Mouse (Mus musculus) thymus, adult 2 months (tissue): Measurements from ENCODE around the gene Gm595. TPM values are rescaled to one million over a fixed set of nuclear protein-coding genes. Genes with fewer than 3 reads are reported as not detected.

Experiments
- DNase-seq: peaks from one replicate; pipeline ENCODE4 v3.0.0; 2021
- H3K27ac ChIP-seq: fragments of 200-500 bp; 2 replicates; pipeline ENCODE4 v1.5.1; 2012; ENCODE audit warnings: low read length, control low read depth; ENCODE audit not compliant: control insufficient read depth, insufficient read depth
- H3K27me3 ChIP-seq: fragments of 200-500 bp; 2 replicates; pipeline ENCODE4 v1.6.1; 2012; ENCODE audit warnings: mild to moderate bottlenecking, low read length, moderate library complexity, mixed read lengths; ENCODE audit not compliant: control insufficient read depth, insufficient read depth
- H3K36me3 ChIP-seq: fragments of 200-500 bp; 2 replicates; pipeline ENCODE4 v1.6.1; 2012; ENCODE audit warnings: mild to moderate bottlenecking, low read length, moderate library complexity; ENCODE audit not compliant: control insufficient read depth, insufficient read depth
- H3K4me1 ChIP-seq: fragments of 200-500 bp; replicated peaks from 2 replicates; pipeline ENCODE4 v1.6.1; 2012; ENCODE audit warnings: low read length; ENCODE audit not compliant: control insufficient read depth, insufficient read depth
- H3K4me3 ChIP-seq: fragments of 200-500 bp; 2 replicates; pipeline ENCODE4 v1.5.1; 2012; ENCODE audit warnings: mild to moderate bottlenecking, low read length, control low read depth, moderate library complexity; ENCODE audit not compliant: control insufficient read depth, insufficient read depth
- CTCF ChIP-seq: fragments of 200-500 bp; IDR thresholded peaks from 2 replicates; pipeline ENCODE4 v1.5.1; 2012; ENCODE audit warnings: mild to moderate bottlenecking, control low read depth, low read length, moderate library complexity, borderline replicate concordance; ENCODE audit not compliant: control insufficient read depth, poor library complexity, insufficient read depth; ENCODE audit errors: extremely low read depth
- POLR2A ChIP-seq: fragments of 200-500 bp; IDR thresholded peaks from 2 replicates; pipeline ENCODE4 v1.6.1; 2012; ENCODE audit warnings: mild to moderate bottlenecking, low read length, control low read depth, moderate library complexity; ENCODE audit not compliant: control insufficient read depth, poor library complexity, insufficient read depth; ENCODE audit errors: extremely low read depth
- WGBS: fragments of 180-500 bp; shearing (Covaris S2); methylation state at CpG from one replicate; pipeline ENCODE4 v1.1.7; 2018; 5-methylcytosine and 5-hydroxymethylcytosine counted together
- polyA plus RNA-seq: library from polyadenylated mRNA; depleted of rRNA; stranded (reverse); fragments of >200 nt; gene quantifications from 2 replicates; pipeline ENCODE4 v1.2.3, GENCODE M21; 2012; rRNA removed

Gm595 gene
- polyA plus RNA-seq, 1 experiment, result not detected

DNA sequence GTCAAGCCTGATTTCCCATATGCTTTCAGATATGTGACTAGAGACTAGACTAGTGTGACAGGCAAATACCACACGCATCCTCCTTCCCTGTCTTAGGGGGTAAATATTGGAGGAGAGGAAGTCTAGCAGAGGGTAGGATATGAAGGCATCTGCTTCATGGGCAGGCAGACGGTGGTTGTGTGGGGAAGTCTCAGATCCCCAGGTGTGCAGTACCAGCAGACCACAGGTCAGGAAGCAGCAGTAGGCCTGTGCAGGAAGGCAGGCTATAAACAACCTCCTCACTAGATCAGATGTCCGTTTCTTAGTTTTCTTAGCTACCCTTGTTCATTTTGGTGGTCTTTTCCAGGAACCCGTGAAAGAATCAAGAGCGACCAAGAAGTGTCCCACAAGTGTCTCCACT is 7.1 kb upstream of the Gm595 start:
- no peak for TF ChIP-seq POLR2A
- TF ChIP-seq CTCF, result no peak
- DNase-seq, result peak; percentile 4
- WGBS, result 6% methylated on average over 5 of the region's 5 CpGs
- Histone ChIP-seq H3K4me3 (no peak overlapping the region), H3K4me1 (no peaks in the 10 kb centered on the region), H3K36me3 (no peaks in the 10 kb centered on the region), H3K27me3 (no peaks in the 10 kb centered on the region), H3K27ac (no peak overlapping the region)

Other genes with a start within 250 kb of the Gm595 start
- gene Gpr119, start 203.2 kb downstream of the Gm595 start, polyA plus RNA-seq, result 0.07 TPM in 1 of 2 replicates, not detected in the other
- 3.2 and 3.4 TPM in 2 replicates for gene Rbmx2, start 182.7 kb downstream of the Gm595 start, polyA plus RNA-seq